Mouse (Mus musculus) testis, adult 2 months (tissue): Measurements from ENCODE around the gene Ephb6. TPM values are rescaled to one million over a fixed set of nuclear protein-coding genes. Genes with fewer than 3 reads are reported as not detected.
A peak's percentile ranks its signal among the peaks of the same experiment; 100 is the strongest.

ENCODE experiments used
- H3K27ac ChIP-seq: fragments of 200-500 bp; 2 replicates; pipeline ENCODE4 v1.5.1; 2012; ENCODE audit warnings: low read depth, low read length; ENCODE audit not compliant: control insufficient read depth, insufficient read depth
- H3K27me3 ChIP-seq: fragments of 200-500 bp; 2 replicates; pipeline ENCODE4 v1.6.1; 2012; ENCODE audit warnings: mild to moderate bottlenecking, low read length, moderate library complexity; ENCODE audit not compliant: control insufficient read depth, insufficient read depth
- H3K36me3 ChIP-seq: fragments of 200-500 bp; 2 replicates; pipeline ENCODE4 v1.6.1; 2012; ENCODE audit warnings: mild to moderate bottlenecking, low read length; ENCODE audit not compliant: control insufficient read depth, insufficient read depth
- H3K4me1 ChIP-seq: fragments of 200-500 bp; 2 replicates; pipeline ENCODE4 v1.6.1; 2012; ENCODE audit warnings: low read length; ENCODE audit not compliant: control insufficient read depth, insufficient read depth
- H3K4me3 ChIP-seq: fragments of 200-500 bp; 2 replicates; pipeline ENCODE4 v1.5.1; 2012; ENCODE audit warnings: low read depth, mild to moderate bottlenecking, low read length, moderate library complexity, mixed read lengths; ENCODE audit not compliant: control insufficient read depth
- CTCF ChIP-seq: fragments of 200-500 bp; IDR thresholded peaks from 2 replicates; pipeline ENCODE4 v1.5.1; 2012; ENCODE audit warnings: low read depth, mild to moderate bottlenecking, inconsistent platforms, low read length, moderate library complexity; ENCODE audit not compliant: control insufficient read depth, insufficient read depth, insufficient replicate concordance
- POLR2A ChIP-seq: fragments of 200-500 bp; IDR thresholded peaks from 2 replicates; pipeline ENCODE4 v1.6.1; 2012; ENCODE audit warnings: low read depth, mild to moderate bottlenecking, inconsistent platforms, low read length, moderate library complexity; ENCODE audit not compliant: control insufficient read depth
- polyA plus RNA-seq: library from polyadenylated mRNA; depleted of rRNA; stranded (reverse); fragments of >200 nt; gene quantifications from 2 replicates; pipeline ENCODE4 v1.2.3, GENCODE M21; 2012

Gene Ephb6
- polyA plus RNA-seq, 1 experiment = 3.2 TPM

GRCm38 (mm10) chr6:41604401-41605050, 756 bp upstream of the Ephb6 start:
- Histone ChIP-seq H3K4me3 (peak overlapping the region; percentile 84), H3K36me3 (no peaks in the 10 kb centered on the region), H3K27ac (no peak overlapping the region), H3K4me1 (peaks cover 4% of the 10 kb centered on the region), H3K27me3 (no peaks in the 10 kb centered on the region)
- TF ChIP-seq CTCF (peak; percentile 45; the same call in 1 of the 2 replicates), POLR2A (no peak)

- Histone ChIP-seq H3K4me3 (peak overlapping the region; percentile 84), H3K27ac (no peak overlapping the region), H3K4me1 (peaks cover 4% of the 10 kb centered on the region), H3K36me3 (no peaks in the 10 kb centered on the region), H3K27me3 (no peaks in the 10 kb centered on the region)
- TF ChIP-seq POLR2A = no peak
- TF ChIP-seq CTCF = no peak
Measured at GRCm38 (mm10) chr6:41605794-41606104, 467 bp downstream of the Ephb6 start.

- no peak overlapping the region for H3K27ac ChIP-seq
- H3K27me3 ChIP-seq = no peaks in the 10 kb centered on the region
- peaks cover 4% of the 10 kb centered on the region for H3K4me1 ChIP-seq
- H3K36me3 ChIP-seq = no peaks in the 10 kb centered on the region
- H3K4me3 ChIP-seq = no peak overlapping the region
- TF ChIP-seq POLR2A (no peak), CTCF (no peak)
Measured at GRCm38 (mm10) chr6:41606214-41606613, 932 bp downstream of the Ephb6 start.

GRCm38 (mm10) chr6:41607637-41608036, 2.4 kb downstream of the Ephb6 start:
- Histone ChIP-seq H3K4me1 (peaks cover 4% of the 10 kb centered on the region), H3K27ac (no peak overlapping the region), H3K27me3 (no peaks in the 10 kb centered on the region), H3K4me3 (no peak overlapping the region), H3K36me3 (no peaks in the 10 kb centered on the region)
- TF ChIP-seq CTCF (no peak), POLR2A (no peak)

GRCm38 (mm10) chr6:41620173-41620798, 15.0 kb downstream of the Ephb6 start:
- Histone ChIP-seq H3K4me3 (no peak overlapping the region), H3K27me3 (no peaks in the 10 kb centered on the region), H3K36me3 (no peaks in the 10 kb centered on the region), H3K27ac (no peak overlapping the region), H3K4me1 (peaks cover 4% of the 10 kb centered on the region)
- no peak for TF ChIP-seq POLR2A
- TF ChIP-seq CTCF = no peak

GRCm38 (mm10) chr6:41621241-41621990, 16.1 kb downstream of the Ephb6 start:
- no peak overlapping the region for H3K27ac ChIP-seq
- H3K4me1 ChIP-seq = peaks cover 4% of the 10 kb centered on the region
- H3K4me3 ChIP-seq = no peak overlapping the region
- no peaks in the 10 kb centered on the region for H3K27me3 ChIP-seq
- TF ChIP-seq CTCF (no peak), POLR2A (no peak)
- no peaks in the 10 kb centered on the region for H3K36me3 ChIP-seq

- no peaks in the 10 kb centered on the region for H3K27me3 ChIP-seq
- TF ChIP-seq POLR2A = no peak
- peak; percentile 51; the same call in 1 of the 2 replicates for TF ChIP-seq CTCF
- H3K4me1 ChIP-seq = peaks cover 4% of the 10 kb centered on the region
- H3K27ac ChIP-seq = no peak overlapping the region
- H3K4me3 ChIP-seq = no peak overlapping the region; the same call in 1 of the 2 replicates
- no peaks in the 10 kb centered on the region for H3K36me3 ChIP-seq
Measured at GRCm38 (mm10) chr6:41622661-41623060, 17.4 kb downstream of the Ephb6 start.
